Mouse (Mus musculus) midbrain, embryonic 14.5 days (tissue): ENCODE results near the gene Gbp5. TPM values are rescaled to one million over a fixed set of nuclear protein-coding genes. Genes with fewer than 3 reads are reported as not detected.
"Not testable (repeated sequence)": the region's sequence is repeated elsewhere in the genome, so short reads cannot be mapped to it uniquely, and the experiment has no call there.

Experiments used
- ATAC-seq: fragments of 200-750 bp; cut with Nextera tagmentation; 2 replicates; pipeline ENCODE4 v1.8.0; 2017; ENCODE audit warnings: moderate number of reproducible peaks, moderate library complexity; ENCODE audit not compliant: low FRiP score, low TSS enrichment
- DNase-seq: peaks from one replicate; pipeline ENCODE4 v3.0.0-alpha.2; 2015
- H3K27ac ChIP-seq: fragments of 300-500 bp; sonication (generic); replicated peaks from 2 replicates; pipeline ENCODE4 v1.5.1; 2014; ENCODE audit warnings: mild to moderate bottlenecking, low read depth, low read length, moderate library complexity
- H3K27me3 ChIP-seq: fragments of 300-500 bp; sonication (generic); 2 replicates; pipeline ENCODE4 v1.6.1; 2014; ENCODE audit warnings: low read length, control low read depth, mixed read lengths; ENCODE audit not compliant: control insufficient read depth, insufficient read depth
- H3K36me3 ChIP-seq: fragments of 300-500 bp; sonication (generic); 2 replicates; pipeline ENCODE4 v1.6.1; 2014; ENCODE audit warnings: low read length, control low read depth; ENCODE audit not compliant: control insufficient read depth, insufficient read depth
- H3K4me1 ChIP-seq: fragments of 300-500 bp; sonication (generic); 2 replicates; pipeline ENCODE4 v1.6.1; 2014; ENCODE audit warnings: mild to moderate bottlenecking, antibody characterized with exemption, low read length, control low read depth; ENCODE audit not compliant: control insufficient read depth, insufficient read depth
- H3K4me2 ChIP-seq: fragments of 300-500 bp; sonication (generic); 2 replicates; pipeline ENCODE4 v1.6.1; 2014; ENCODE audit warnings: mild to moderate bottlenecking, low read length, moderate library complexity
- H3K4me3 ChIP-seq: fragments of 300-500 bp; sonication (generic); replicated peaks from 2 replicates; pipeline ENCODE4 v1.5.1; 2014; ENCODE audit warnings: low read depth, low read length
- H3K9ac ChIP-seq: fragments of 300-500 bp; sonication (generic); replicated peaks from 2 replicates; pipeline ENCODE4 v1.6.1; 2014; ENCODE audit warnings: mild to moderate bottlenecking, low read length, moderate library complexity
- H3K9me3 ChIP-seq: fragments of 300-500 bp; sonication (generic); 2 replicates; pipeline ENCODE4 v1.6.1; 2016; ENCODE audit warnings: low read length, control low read depth, mixed read lengths; ENCODE audit not compliant: control insufficient read depth
- WGBS: fragments of 180-500 bp; shearing (Covaris S2); extraction: QIAGEN DNeasy Blood & Tissue Kit; methylation state at CpG from one replicate; pipeline ENCODE4 v1.1.7; 2014; 5-methylcytosine and 5-hydroxymethylcytosine counted together
- polyA plus RNA-seq: library from polyadenylated mRNA; unstranded; fragments of >200 nt; fragmentation: Nextera tagmentation; extraction: Ambion mirVana; gene quantifications from 2 replicates; pipeline ENCODE4 v1.2.1, GENCODE M21; 2014

Gbp5 gene
- polyA plus RNA-seq, 1 experiment from 2014 or later: 0.26 TPM

GRCm38 (mm10) chr3:142559632-142560228 is 66.0 kb downstream of the Gbp5 start, which contains the start of gene Gbp3:
Gene Gbp3, plus strand, starts transcription at chr3:142560026.
- no peak within 1 kb of the TSS for H3K9ac ChIP-seq
- WGBS: 55% methylated on average over 3 of the region's 3 CpGs
- no peaks in the 10 kb centered on the region for H3K27me3 ChIP-seq
- no peaks in the 10 kb centered on the region for H3K9me3 ChIP-seq
- no peaks in the 10 kb centered on the region for H3K4me1 ChIP-seq
- ATAC-seq (no peak), DNase-seq (no peak)
- H3K4me2 ChIP-seq: peak within 1 kb of the TSS; percentile 38
- H3K27ac ChIP-seq: no peak within 1 kb of the TSS
- 0 out of 2 replicates have a peak within 1 kb of the TSS, but pooled peaks have one; percentile 7 for H3K4me3 ChIP-seq
- H3K36me3 ChIP-seq: no peaks in the 10 kb centered on the region

GRCm38 (mm10) chr3:142560296-142560948 is 66.6 kb downstream of the Gbp5 start:
- H3K27me3 ChIP-seq: no peaks in the 10 kb centered on the region
- DNase-seq (peak; percentile 86), ATAC-seq (peak; percentile 72; the same call in 1 of the 2 replicates)
- no peaks in the 10 kb centered on the region for H3K9me3 ChIP-seq
- H3K4me3 ChIP-seq: 0 out of 2 replicates have a peak overlapping the region, but pooled peaks have one; percentile 7
- H3K27ac ChIP-seq: no peak overlapping the region
- H3K9ac ChIP-seq: no peak overlapping the region
- no peaks in the 10 kb centered on the region for H3K4me1 ChIP-seq
- H3K4me2 ChIP-seq: peak overlapping the region; percentile 38
- H3K36me3 ChIP-seq: no peaks in the 10 kb centered on the region
- 24% methylated on average over 12 of the region's 12 CpGs for WGBS

GRCm38 (mm10) chr3:142561045-142561646 is 67.4 kb downstream of the Gbp5 start:
- 87% methylated on average over 14 of the region's 14 CpGs for whole genome bisulfite sequencing

GRCm38 (mm10) chr3:142561666-142562065 is 67.9 kb downstream of the Gbp5 start:
- ATAC-seq (no peak), DNase-seq (no peak)
- 83% methylated on average over 7 of the region's 7 CpGs for WGBS
- no peak overlapping the region for H3K27ac ChIP-seq
- H3K4me3 ChIP-seq: no peak overlapping the region
- no peaks in the 10 kb centered on the region for H3K36me3 ChIP-seq
- H3K27me3 ChIP-seq: no peaks in the 10 kb centered on the region
- no peak overlapping the region for H3K9ac ChIP-seq
- H3K4me1 ChIP-seq: no peaks in the 10 kb centered on the region
- no peak overlapping the region for H3K4me2 ChIP-seq
- no peaks in the 10 kb centered on the region for H3K9me3 ChIP-seq

More at GRCm38 (mm10) chr3:142561045-142561646, 67.4 kb downstream of the Gbp5 start:
- H3K9me3 ChIP-seq: no peaks in the 10 kb centered on the region
- H3K36me3 ChIP-seq: no peaks in the 10 kb centered on the region
- no peak overlapping the region for H3K4me2 ChIP-seq
- no peaks in the 10 kb centered on the region for H3K4me1 ChIP-seq
- no peak overlapping the region for H3K9ac ChIP-seq
- no peak for DNase-seq
- no peak for ATAC-seq
- H3K4me3 ChIP-seq: no peak overlapping the region
- no peaks in the 10 kb centered on the region for H3K27me3 ChIP-seq
- no peak overlapping the region for H3K27ac ChIP-seq

DNA sequence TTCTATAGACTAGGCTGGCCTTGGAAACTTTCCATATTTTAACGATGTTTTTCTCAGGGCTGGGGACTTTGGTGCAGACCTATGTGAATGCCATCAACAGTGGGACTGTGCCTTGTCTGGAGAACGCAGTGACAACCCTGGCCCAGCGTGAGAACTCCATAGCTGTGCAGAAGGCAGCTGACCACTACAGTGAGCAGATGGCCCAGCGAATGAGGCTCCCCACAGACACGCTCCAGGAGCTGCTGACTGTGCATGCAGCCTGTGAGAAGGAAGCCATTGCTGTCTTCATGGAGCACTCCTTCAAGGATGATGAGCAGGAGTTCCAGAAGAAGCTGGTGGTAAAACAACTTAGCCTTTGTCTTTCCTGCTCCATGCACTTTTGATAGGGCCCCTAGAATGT is 73.7 kb downstream of the Gbp5 start:
- not testable (repeated sequence) for H3K4me2 ChIP-seq, H3K36me3 ChIP-seq, ATAC-seq, H3K4me3 ChIP-seq, H3K9ac ChIP-seq, H3K9me3 ChIP-seq, DNase-seq, H3K27ac ChIP-seq, H3K27me3 ChIP-seq, H3K4me1 ChIP-seq
- 79% methylated on average over 5 of the region's 5 CpGs for WGBS

GRCm38 (mm10) chr3:142570738-142571137 is 77.0 kb downstream of the Gbp5 start:
- DNase-seq (no peak), ATAC-seq (no peak)
- no peak overlapping the region for H3K27ac ChIP-seq
- WGBS: 97% methylated on average over 4 of the region's 4 CpGs
- H3K4me2 ChIP-seq: no peak overlapping the region
- H3K36me3 ChIP-seq: no peaks in the 10 kb centered on the region
- H3K4me3 ChIP-seq: no peak overlapping the region
- H3K4me1 ChIP-seq: no peaks in the 10 kb centered on the region
- no peaks in the 10 kb centered on the region for H3K27me3 ChIP-seq
- H3K9ac ChIP-seq: no peak overlapping the region
- no peaks in the 10 kb centered on the region for H3K9me3 ChIP-seq

Other genes starting within 250 kb of the Gbp5 start
- gene Pdlim5, start 98.3 kb upstream of the Gbp5 start, polyA plus RNA-seq: 11.8 and 14.3 TPM in 2 replicates
- 0.78 and 2.9 TPM in 2 replicates for gene Gbp7, start 36.4 kb downstream of the Gbp5 start, polyA plus RNA-seq
- gene Gbp3, start 66.0 kb downstream of the Gbp5 start, polyA plus RNA-seq: 0.34 and 3.2 TPM in 2 replicates
- gene Gbp2b, start 100.9 kb downstream of the Gbp5 start, polyA plus RNA-seq: not detected in 2 replicates
- 0.16 and 2.5 TPM in 2 replicates for gene Gbp2, start 126.6 kb downstream of the Gbp5 start, polyA plus RNA-seq
- gene Kyat3, start 207.1 kb downstream of the Gbp5 start, polyA plus RNA-seq: 2.7 and 4.2 TPM in 2 replicates